Mouse (Mus musculus) liver, embryonic 16.5 days (tissue): Measurements from ENCODE around the gene Cyp1b1. TPM values are rescaled to one million over a fixed set of nuclear protein-coding genes. Genes with fewer than 3 reads are reported as not detected.

ENCODE experiments used
- ATAC-seq: fragments of 200-750 bp; cut with Nextera tagmentation; 2 replicates; pipeline ENCODE4 v1.8.0; 2017; ENCODE audit warnings: low read depth, mild to moderate bottlenecking, moderate number of reproducible peaks, moderate library complexity
- H3K27ac ChIP-seq: fragments of 300-500 bp; sonication (generic); 2 replicates; pipeline ENCODE4 v1.5.1; 2014; ENCODE audit warnings: mild to moderate bottlenecking, low read length
- H3K27me3 ChIP-seq: fragments of 300-500 bp; sonication (generic); 2 replicates; pipeline ENCODE4 v1.6.1; 2014; ENCODE audit warnings: low read depth, low read length, mixed read lengths; ENCODE audit not compliant: control insufficient read depth, insufficient read depth
- H3K36me3 ChIP-seq: fragments of 300-500 bp; sonication (generic); 2 replicates; pipeline ENCODE4 v1.6.1; 2014; ENCODE audit warnings: mild to moderate bottlenecking; ENCODE audit not compliant: control insufficient read depth, insufficient read depth
- H3K4me1 ChIP-seq: fragments of 300-500 bp; sonication (generic); 2 replicates; pipeline ENCODE4 v1.6.1; 2014; ENCODE audit warnings: low read depth, low read length, mixed read lengths; ENCODE audit not compliant: control insufficient read depth
- H3K4me2 ChIP-seq: fragments of 300-500 bp; sonication (generic); 2 replicates; pipeline ENCODE4 v1.6.1; 2014; ENCODE audit warnings: low read depth, low read length, mixed read lengths
- H3K4me3 ChIP-seq: fragments of 300-500 bp; sonication (generic); 2 replicates; pipeline ENCODE4 v1.5.1; 2014; ENCODE audit warnings: low read depth, mild to moderate bottlenecking, low read length
- H3K9ac ChIP-seq: fragments of 300-500 bp; sonication (generic); 2 replicates; pipeline ENCODE4 v1.6.1; 2014; ENCODE audit warnings: low read depth, low read length
- H3K9me3 ChIP-seq: fragments of 300-500 bp; sonication (generic); replicated peaks from 2 replicates; pipeline ENCODE4 v1.6.1; 2016; ENCODE audit warnings: low read length; ENCODE audit not compliant: control insufficient read depth
- whole genome bisulfite sequencing: fragments of 180-500 bp; shearing (Covaris S2); extraction: QIAGEN DNeasy Blood & Tissue Kit; methylation state at CpG from one replicate; pipeline ENCODE4 v1.1.7; 2014; ENCODE audit not compliant: insufficient replicate concordance; 5-methylcytosine and 5-hydroxymethylcytosine counted together
- polyA plus RNA-seq: library from polyadenylated mRNA; unstranded; fragments of >200 nt; fragmentation: Nextera tagmentation; extraction: Ambion mirVana; gene quantifications from 2 replicates; pipeline ENCODE4 v1.2.1, GENCODE M21; 2015

Gene Cyp1b1
- polyA plus RNA-seq, 1 experiment from 2014 or later: 0.22 TPM

DNA sequence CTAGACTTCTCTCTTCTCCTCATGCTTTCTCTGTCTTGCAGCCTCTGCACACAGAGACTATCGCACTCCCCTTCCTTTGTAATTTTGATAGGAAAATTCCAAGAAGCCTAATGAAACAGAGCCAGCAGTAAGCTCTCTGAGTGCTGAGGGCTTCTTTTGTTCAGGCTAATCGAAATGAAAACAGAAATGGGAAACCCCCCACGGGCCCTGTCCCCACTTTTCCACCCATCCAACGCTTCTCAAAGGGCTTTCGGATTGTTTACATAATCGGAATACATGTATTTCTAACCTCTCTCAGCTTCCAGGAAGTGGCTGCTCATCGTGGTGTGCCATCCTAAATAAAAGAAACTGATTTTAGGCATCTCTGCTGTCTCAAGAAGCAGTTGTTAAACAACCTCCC is 6.7 kb downstream of the Cyp1b1 start:
- ATAC-seq: no peak
- no peak overlapping the region for H3K4me2 ChIP-seq
- H3K27ac ChIP-seq: no peak overlapping the region
- H3K36me3 ChIP-seq: no peaks in the 10 kb centered on the region
- no peak overlapping the region for H3K4me3 ChIP-seq
- H3K9ac ChIP-seq: no peak overlapping the region
- whole genome bisulfite sequencing: 30% methylated on average over 7 of the region's 7 CpGs
- no peaks in the 10 kb centered on the region for H3K4me1 ChIP-seq
- no peaks in the 10 kb centered on the region for H3K9me3 ChIP-seq
- peaks cover 28% of the 10 kb centered on the region for H3K27me3 ChIP-seq

DNA sequence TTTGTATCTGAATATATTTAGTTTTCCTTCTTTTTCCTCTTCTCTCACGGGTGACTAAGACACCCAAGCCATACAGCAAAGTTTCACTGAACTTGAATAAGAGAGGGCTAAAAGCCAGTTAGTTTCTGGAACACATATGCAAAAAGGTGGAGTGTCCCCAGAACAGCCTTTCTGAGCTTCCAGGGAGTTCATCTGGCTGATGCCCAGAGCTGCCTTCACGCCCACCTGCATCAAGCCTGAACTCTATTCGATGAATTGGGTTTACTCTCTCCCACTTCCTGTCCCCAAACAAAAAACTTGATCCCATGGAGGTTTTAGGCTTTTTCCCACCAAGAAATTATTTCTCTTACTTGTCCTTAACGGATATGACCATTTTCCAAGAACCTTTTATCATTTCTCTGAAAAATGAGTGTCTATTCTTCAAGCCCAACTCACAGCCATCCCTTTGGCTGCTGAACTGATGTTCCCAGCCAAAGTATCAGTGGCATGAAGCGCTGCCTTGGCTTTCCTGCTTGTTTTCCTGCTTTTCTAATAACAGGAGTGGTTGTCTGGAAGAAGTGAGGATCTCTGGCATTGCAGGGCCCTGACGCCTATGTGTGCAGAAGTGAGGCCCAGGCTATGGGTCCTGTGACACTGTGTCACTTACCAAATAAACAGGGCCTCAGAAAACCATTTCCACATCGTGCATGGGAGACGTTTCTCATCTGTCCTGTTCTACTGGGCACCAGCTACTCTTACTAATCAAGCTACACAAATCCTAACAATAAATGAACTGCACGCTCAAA is 9.0 kb downstream of the Cyp1b1 start:
- Histone ChIP-seq H3K9me3 (no peaks in the 10 kb centered on the region), H3K27ac (no peak overlapping the region), H3K36me3 (no peaks in the 10 kb centered on the region), H3K4me2 (no peak overlapping the region), H3K4me3 (no peak overlapping the region), H3K27me3 (peaks cover 10% of the 10 kb centered on the region), H3K4me1 (no peaks in the 10 kb centered on the region), H3K9ac (no peak overlapping the region)
- 48% methylated on average over 9 of the region's 9 CpGs for WGBS
- no peak for ATAC-seq

DNA sequence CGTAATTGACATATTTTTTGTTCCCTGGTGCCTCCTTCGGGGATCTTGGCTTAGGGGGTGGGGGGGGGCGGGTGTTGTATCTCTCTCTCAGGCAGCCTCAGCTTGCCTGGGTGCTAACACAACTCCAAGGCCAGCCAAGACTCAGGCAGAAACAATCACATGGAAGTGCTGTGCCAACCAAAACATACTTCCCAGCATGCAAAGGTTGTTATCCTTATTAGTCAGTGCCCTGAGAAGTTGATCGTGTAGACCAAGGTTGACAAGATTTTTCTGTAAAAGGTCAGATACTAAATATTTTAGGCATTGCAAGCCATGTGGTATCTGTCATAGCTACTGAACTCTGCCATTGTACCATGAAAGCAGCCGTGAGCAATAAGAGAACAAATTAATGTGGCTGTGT is 14.0 kb downstream of the Cyp1b1 start:
- Histone ChIP-seq H3K4me3 (no peak overlapping the region), H3K27ac (no peak overlapping the region), H3K9me3 (no peaks in the 10 kb centered on the region), H3K27me3 (no peaks in the 10 kb centered on the region), H3K9ac (no peak overlapping the region), H3K4me1 (no peaks in the 10 kb centered on the region), H3K4me2 (no peak overlapping the region), H3K36me3 (no peaks in the 10 kb centered on the region)
- 62% methylated on average over 5 of the region's 5 CpGs for WGBS
- ATAC-seq: no peak

DNA sequence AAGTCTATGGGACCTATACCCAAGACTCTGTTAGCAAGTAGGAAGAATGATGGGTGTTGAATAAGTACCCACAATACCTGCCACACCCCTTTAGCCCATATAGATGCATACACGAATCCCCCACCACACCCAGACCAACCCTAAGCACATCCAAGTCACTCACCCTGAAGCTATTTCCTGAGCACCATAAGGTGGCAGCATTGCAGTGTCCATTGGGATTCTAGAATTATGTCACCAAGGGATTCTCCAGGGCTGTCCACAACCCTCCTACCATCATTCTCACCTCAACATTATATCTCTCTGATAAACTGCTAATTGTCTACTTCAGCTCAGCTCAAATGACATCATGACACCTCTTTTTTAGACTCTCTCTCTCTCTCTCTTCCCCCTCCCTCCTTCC is 15.7 kb downstream of the Cyp1b1 start:
- no peaks in the 10 kb centered on the region for H3K4me1 ChIP-seq
- no peak for ATAC-seq
- H3K4me3 ChIP-seq: no peak overlapping the region
- no peak overlapping the region for H3K9ac ChIP-seq
- no peak overlapping the region for H3K4me2 ChIP-seq
- H3K36me3 ChIP-seq: no peaks in the 10 kb centered on the region
- H3K9me3 ChIP-seq: no peaks in the 10 kb centered on the region
- H3K27me3 ChIP-seq: no peaks in the 10 kb centered on the region
- WGBS: 24% methylated on average over 1 of the region's 1 CpGs
- no peak overlapping the region for H3K27ac ChIP-seq

DNA sequence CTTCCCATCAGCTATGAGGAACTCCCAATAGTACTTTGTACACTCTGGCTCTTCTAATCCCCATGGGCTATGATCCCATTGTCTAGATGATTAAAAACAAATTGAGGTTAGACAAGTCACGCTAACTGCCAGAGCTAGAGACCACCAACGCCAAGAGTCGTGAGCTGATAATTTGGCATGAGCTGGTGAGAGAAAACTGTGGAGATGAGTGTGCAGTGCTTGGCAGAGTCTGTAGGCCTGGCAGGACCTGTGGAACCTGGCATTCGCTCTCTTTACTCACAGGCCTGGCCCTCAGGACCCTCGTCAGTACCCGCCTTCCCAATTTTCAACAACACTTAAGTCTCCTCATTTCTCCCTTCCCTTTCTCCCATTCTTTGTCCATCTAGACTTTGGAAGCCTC is 19.3 kb downstream of the Cyp1b1 start:
- 63% methylated on average over 6 of the region's 6 CpGs for WGBS
- H3K4me2 ChIP-seq: no peak overlapping the region
- ATAC-seq: no peak

DNA sequence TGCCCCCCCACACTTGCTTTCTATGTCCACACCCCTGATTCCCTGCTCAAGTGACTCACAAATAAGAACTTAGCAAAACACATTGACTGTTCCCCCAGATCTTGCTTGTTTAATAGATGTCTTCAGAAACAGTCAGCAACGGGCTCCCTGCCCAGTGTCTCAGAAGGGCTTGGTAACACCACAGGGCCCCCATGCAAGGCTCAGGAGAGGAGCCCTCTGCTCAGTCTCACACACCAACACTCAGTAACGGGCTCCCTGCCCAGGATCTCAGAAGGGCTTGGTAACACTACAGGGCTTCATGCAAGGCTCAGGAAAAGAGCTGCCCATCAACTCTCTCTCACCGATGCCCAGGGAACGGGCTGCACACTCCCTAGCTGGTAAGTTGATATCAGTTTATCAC is 19.8 kb downstream of the Cyp1b1 start:
- Histone ChIP-seq H3K4me1 (no peaks in the 10 kb centered on the region), H3K4me2 (no peak overlapping the region), H3K27me3 (no peaks in the 10 kb centered on the region), H3K9ac (no peak overlapping the region), H3K27ac (no peak overlapping the region), H3K9me3 (no peaks in the 10 kb centered on the region), H3K4me3 (no peak overlapping the region), H3K36me3 (no peaks in the 10 kb centered on the region)
- no peak for ATAC-seq
- WGBS: 66% methylated on average over 4 of the region's 4 CpGs

More for the DNA sequence above, 19.3 kb downstream of the Cyp1b1 start:
- no peak overlapping the region for H3K9ac ChIP-seq
- H3K36me3 ChIP-seq: no peaks in the 10 kb centered on the region
- no peaks in the 10 kb centered on the region for H3K9me3 ChIP-seq
- no peak overlapping the region for H3K4me3 ChIP-seq
- H3K27ac ChIP-seq: no peak overlapping the region
- H3K4me1 ChIP-seq: no peaks in the 10 kb centered on the region
- H3K27me3 ChIP-seq: no peaks in the 10 kb centered on the region

DNA sequence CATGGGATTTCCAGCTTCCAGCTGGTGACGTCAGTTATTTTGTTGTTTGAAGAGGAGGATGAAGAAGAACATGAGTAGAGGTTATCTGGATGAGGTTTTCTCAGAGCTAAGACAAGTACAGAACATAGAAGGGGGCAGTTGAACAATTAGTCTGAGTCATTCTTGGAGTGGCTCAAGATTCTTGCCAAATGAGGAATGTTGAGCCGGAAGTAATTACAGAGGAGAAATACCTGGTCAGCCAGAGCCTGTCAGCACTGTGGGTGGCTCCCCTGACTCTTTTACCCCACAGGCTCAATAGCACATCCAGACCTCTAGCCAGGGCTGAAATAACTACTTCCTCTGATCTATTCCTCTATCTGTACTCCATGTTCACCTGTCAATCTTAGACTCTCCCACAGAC is 44.0 kb downstream of the Cyp1b1 start:
- H3K9me3 ChIP-seq: no peaks in the 10 kb centered on the region
- no peaks in the 10 kb centered on the region for H3K4me1 ChIP-seq
- H3K27ac ChIP-seq: no peak overlapping the region
- H3K4me3 ChIP-seq: no peak overlapping the region
- no peak overlapping the region for H3K9ac ChIP-seq
- no peak overlapping the region for H3K4me2 ChIP-seq
- no peaks in the 10 kb centered on the region for H3K36me3 ChIP-seq
- ATAC-seq: no peak
- H3K27me3 ChIP-seq: no peaks in the 10 kb centered on the region
- 74% methylated on average over 2 of the region's 2 CpGs for WGBS

DNA sequence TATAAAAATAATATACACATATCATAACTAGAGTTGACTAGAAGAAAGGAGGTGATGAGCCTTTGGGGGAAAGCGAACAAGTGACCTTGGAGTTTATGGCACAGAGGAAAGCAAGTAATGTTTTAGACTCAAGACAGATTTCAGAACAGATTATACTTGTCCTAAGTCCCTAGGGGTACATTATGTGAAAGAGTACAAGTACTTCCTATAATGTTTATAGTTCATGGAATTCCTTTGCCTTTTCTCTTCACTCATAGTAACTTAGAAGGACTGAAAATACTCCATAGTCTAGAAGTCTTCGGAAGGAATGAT is 50.8 kb downstream of the Cyp1b1 start:
- H3K4me1 ChIP-seq: no peaks in the 10 kb centered on the region
- 79% methylated on average over 2 of the region's 2 CpGs for WGBS

DNA sequence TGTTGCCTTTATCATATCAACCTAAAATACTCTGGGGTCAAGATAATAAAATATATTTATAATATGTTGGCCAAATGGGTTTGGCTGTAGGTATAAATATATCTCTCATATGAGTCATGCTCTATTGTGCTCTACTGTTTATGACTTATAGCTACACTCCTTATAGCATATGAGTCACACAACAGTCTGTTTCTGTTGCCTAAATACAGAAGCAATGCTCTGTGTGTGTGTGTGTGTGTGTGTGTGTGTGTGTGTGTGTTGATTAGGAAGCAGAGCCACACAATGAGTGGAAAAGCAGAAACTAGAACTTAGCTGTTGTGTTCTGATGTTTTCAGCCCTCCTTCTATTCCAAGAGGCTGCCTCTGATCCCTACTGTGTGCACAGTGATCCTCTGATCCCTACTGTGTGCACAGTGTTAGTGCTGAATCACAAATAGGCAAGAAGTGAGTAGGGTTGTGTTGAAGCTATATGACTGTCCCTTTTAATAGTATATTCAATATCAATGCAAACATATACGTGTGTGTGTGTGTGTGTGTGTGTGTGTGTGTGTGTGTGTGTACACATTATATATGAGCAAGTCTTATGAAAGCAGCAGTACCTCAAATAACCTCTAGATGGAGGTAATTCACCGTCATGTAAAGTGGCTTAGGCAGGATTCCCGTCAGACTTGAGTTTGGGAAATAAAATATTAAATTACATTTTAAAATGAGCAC is 51.3 kb downstream of the Cyp1b1 start:
- H3K27ac ChIP-seq: no peak overlapping the region
- no peaks in the 10 kb centered on the region for H3K27me3 ChIP-seq
- no peak overlapping the region for H3K4me2 ChIP-seq
- no peak for ATAC-seq
- H3K9ac ChIP-seq: no peak overlapping the region
- H3K36me3 ChIP-seq: no peaks in the 10 kb centered on the region
- H3K9me3 ChIP-seq: no peaks in the 10 kb centered on the region
- no peak overlapping the region for H3K4me3 ChIP-seq
- WGBS: 16% methylated on average over 3 of the region's 3 CpGs
- no peaks in the 10 kb centered on the region for H3K4me1 ChIP-seq

More for the DNA sequence above, 50.8 kb downstream of the Cyp1b1 start:
- Histone ChIP-seq H3K9me3 (no peaks in the 10 kb centered on the region), H3K27ac (no peak overlapping the region), H3K9ac (no peak overlapping the region), H3K27me3 (no peaks in the 10 kb centered on the region), H3K36me3 (no peaks in the 10 kb centered on the region), H3K4me3 (no peak overlapping the region), H3K4me2 (no peak overlapping the region)
- ATAC-seq: no peak
